Mouse (Mus musculus): Measurements from ENCODE around the gene Asb16.

The Asb16 gene

DNA sequence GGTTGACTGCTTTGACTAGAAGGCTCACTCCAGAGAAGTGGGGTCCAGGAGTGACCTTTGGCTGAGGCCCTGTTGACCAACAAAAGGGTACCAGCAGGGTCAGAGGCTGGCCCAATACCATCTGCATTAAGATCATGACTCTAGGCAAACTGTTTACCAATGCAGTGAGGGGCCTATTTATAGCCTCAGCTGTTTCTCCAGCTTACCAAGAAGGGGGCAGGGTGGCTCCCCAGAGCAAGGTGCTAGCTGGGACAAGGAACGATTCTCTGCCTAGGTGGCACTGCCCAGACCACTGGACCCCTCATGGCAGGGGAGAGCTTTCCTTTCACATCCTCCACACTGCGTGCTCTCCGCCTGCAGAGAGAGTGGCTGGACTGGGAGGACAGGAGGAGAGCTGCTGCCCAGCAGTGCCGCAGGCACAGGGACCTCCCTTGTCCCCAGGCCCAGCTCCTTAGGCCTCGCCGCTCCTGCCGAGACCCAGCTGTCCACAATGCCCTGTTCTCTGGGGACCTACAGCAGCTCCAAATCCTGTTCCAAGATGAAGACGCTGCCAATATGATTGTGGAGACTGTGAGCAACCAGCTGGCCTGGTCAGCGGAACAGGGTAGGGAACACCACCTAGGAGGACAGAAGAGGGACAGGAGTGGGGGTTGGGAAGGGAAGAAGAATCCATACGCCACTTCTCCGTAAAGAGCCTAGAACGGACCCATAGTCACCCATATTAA is at the start of gene Asb16:
Asb16 (plus strand) TSS at position 224 of the 725 bp plus-strand sequence.
- DNase-seq (ENCODE audit: low spot score in 2 of 2): no peak

DNA sequence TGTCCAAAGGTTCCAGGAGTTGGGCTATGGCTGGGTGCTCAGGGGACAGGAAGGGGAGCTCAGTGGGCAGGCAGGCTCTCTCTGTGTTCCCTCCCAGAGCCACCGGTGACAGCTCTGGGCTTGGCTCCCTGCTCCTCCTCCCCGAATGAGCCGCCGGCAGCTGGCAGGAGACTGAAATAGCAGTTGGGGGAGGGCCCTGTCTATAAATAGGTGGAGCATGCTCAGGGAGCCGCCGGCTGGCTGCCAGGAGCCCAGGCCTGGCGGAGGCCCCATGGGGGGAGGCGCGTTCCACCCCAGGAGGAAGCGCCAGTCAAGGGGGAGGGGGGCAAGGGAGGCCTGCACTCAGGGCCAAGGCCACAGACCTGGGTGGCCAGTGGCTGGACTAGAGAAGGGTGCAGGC is 49.8 kb upstream of the Asb16 start:
- peak; percentile 92 to 94 for DNase-seq (ENCODE audit: low spot score in 2 of 2)

DNA sequence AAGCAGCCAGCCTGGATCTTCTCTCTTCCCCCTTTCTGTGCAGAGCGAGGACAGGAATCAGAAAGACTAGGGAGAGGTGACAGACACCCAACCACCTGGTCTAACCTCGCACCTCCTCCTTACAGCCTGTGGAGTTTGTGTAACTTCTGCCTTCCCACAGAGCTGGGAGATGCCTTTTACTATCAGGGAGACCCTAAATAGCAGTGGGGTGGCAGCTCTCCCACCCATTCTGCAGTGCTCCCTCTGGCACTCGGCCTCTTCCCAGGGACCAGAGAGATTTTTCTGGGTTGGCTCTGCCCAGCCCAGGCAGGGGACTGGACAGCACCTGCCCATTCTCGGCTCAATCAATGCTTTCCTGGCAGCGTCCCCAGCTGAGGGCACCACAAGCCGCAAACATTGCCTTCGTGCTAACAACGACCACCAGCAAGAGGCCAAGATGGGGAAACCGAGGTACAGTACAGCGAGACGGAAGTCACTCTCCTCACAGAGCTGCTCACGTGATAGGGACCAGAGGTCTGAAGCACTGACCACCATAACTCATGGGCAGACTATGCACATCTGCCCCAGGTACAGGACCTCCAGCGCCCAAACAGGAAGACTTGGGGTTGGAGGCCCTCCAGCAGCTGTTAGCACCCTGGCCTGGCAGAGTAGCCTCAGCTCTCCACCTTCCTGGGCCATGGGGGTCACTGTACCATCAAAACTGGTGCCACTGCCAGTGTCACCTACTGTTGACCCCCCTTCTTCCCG is 49.1 kb upstream of the Asb16 start:
- no peak for DNase-seq (ENCODE audit: low spot score in 2 of 2)

DNA sequence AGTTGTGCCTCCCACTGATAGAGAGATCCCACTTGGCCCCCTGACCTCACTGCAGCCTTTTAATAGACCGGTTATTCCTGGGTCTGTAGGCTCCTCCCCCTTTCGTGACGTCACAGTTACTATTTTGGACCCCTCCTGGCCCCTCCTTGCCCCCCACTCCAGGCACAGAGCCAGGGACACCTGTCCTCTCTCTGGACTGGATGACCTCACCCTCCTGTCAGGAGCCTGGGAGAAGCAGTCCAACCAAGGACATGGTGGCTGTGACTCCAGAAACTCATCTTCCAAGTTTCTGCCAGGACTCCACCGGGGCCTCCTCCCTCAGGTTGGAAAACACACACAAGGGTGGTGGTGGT is 48.6 kb upstream of the Asb16 start:
- peak in 1 of 2 experiments; percentile 48 for DNase-seq (ENCODE audit: low spot score in 2 of 2)

DNA sequence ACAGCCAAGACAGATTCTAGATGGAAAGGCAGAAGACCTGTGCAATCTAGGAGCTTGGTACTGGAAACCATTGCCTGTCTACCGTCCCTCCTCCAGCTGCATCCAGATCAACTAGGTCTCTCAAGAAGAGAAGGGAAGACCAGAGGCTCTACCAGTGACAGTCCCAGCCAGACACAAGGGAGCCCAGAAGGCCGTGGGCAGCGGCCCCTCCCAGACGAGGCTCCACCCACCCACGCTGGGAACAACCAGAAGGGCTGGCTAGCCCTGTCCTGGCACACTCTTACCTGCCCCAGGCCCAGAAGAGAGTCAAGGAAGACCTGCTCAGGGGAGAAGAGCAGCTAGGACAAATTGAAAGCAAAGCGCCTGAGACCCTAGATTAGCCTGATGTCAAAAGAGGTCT is 48.1 kb upstream of the Asb16 start:
- DNase-seq (ENCODE audit: low spot score in 2 of 2): peak in 1 of 2 experiments; percentile 11

DNA sequence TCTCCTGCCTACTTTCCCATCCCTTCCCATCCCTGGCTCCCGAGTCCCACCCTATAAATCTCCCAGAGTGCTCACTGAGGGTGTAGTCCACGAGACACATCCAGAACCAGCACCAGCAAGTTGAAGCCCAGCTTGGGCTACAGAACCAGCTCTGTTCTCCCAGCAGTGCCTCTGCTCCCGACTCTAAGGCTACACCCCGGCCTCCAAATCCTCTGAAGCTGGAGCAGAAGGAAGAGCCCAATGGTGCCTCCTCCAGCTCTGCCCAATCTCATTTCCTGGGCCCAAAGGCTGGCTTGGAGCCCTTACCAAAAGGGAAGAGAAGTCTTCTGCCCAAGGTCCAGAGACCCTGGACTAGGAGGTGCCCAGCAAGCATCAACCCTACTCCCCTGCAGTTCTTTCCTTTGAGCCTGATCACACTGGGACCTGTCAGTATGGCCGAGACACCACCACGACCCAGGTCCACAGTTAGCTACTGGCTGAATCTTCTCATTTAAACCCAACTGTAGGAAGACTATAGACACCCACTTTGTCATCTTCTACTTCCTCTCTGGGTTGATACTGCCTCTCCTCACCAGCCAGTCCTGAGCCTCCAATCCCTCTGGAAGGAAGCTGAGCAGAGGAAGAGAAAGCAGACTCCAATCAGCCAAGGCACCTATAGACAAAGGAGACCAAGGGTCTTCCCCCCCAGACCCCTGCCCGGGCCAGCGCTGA is 47.1 kb upstream of the Asb16 start:
- peak; percentile 5 to 8 for DNase-seq (ENCODE audit: low spot score in 2 of 2)

DNA sequence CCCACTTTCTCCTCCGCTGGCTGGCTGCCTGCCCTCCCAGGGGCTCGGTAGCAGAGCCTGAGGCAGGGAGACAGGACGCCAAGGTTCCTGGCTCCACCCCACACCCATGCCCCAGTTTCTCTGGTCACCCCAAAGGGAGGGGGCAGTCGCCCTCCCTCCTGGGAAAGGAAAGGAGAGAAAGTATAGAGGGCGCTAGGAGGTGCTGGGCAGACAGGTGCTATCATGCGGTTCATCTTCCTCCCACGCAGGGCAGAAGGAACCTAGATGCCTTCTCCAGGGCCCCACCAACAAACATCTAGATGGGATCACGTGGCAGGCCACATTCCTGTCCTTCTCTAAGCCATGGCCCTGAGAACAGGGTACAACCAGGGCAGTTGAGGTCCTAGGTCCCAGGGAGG is 46.6 kb upstream of the Asb16 start:
- peak; percentile 17 to 27 for DNase-seq (ENCODE audit: low spot score in 2 of 2)

DNA sequence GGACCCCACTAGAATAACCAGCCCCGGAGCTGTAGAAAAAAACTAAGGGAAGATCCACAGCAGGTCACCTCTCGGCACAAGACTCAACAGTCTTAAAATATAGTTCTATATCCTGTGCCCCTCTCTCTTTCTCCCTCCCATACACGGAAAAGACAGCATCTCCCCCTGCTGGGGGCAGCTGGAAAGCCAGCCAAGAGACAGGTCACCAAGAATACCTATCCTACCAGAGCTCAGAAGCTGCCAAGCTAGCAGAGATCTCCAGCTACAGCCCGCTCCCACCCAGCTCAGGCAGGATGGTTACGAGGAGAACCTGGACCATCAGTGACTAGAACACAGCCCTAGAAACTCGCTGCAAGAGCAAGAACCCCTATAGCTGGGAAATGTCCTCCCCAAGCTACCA is 45.4 kb upstream of the Asb16 start:
- DNase-seq (ENCODE audit: low spot score in 2 of 2): peak in 1 of 2 experiments; percentile 32

DNA sequence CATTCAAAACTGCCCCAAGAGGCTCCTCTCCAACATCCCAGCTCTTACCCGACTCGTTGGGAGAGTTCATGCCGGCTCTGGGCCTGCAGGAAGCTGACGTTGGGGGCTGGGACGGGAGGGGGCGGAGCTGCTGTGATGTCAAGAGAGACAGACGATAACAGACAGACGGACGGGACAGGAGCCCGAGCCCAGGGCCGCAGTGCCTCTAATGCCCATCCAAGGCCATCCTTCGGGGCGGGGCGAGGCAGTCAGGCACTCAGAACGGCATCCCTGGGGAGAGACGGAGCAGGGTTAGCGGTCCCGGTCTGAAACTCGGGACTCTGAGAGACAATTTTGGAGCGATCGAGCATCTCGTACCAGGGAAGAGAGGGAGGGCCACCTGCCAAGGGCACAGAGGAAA is 43.9 kb upstream of the Asb16 start:
- peak; percentile 9 to 20 for DNase-seq (ENCODE audit: low spot score in 2 of 2)

DNA sequence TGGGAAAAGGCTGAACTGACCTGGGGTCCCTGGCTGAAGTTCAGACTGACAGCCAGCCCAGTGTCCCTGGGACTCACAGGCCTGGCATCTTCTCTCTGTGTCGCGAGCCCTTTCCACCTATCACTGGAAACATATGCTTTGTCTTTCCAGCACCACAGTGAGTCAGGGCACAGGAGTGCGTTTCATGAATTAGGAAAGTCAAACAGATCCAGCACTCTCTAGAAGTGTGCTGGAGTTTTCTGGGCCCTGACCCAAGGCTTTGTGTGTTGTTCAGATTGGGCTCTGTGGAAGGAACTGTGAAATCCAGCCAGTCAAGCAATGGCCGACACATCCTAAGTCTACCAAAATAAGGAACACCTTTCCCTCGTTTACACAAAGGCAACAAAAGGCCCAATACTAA is 43.3 kb upstream of the Asb16 start:
- no peak for DNase-seq (ENCODE audit: low spot score in 2 of 2)

DNA sequence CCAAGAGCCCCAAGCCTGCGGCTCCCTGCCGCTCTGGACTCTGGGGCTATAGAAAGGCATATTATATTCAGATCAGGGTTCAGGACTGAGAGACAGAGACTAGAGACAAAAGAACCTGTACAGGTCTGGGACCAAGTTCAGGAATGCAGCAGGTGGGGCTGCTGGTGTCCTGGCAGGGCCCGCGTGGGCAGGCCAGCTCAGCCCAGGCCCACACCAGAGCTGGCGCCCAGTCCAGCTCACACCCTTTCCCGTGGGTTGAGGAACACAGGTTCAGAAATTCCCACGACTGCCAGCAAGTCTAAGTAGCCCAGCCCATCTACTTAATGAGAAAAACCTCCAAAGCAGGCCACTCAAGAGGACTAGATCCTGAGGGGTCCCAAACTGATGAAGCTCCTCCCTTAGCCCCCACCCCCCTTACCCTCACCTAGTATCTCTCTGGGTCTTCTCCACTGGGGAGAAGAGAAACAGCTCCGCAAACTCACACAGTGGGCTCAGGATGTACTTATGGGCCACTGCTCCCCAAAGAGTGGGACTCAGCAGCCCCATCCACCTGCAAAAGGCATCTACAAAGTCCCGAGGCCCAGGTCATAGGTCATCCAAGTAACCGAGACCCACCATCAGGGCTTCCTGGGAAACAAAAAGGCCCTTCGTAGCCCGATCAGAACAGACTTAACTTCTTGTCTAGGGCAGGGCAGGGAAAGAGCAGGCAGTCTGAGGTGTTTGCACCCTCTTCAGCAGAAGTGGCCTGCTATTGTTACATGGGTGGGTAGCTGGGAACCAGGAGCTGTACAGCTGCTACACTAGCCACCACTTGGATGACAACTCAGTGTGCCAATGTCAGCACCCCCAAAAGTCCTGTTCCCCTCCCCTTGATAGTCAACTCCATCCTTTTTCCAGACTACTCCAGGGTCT is 42.2 kb upstream of the Asb16 start:
- DNase-seq (ENCODE audit: low spot score in 2 of 2): peak in 1 of 2 experiments; percentile 5

DNA sequence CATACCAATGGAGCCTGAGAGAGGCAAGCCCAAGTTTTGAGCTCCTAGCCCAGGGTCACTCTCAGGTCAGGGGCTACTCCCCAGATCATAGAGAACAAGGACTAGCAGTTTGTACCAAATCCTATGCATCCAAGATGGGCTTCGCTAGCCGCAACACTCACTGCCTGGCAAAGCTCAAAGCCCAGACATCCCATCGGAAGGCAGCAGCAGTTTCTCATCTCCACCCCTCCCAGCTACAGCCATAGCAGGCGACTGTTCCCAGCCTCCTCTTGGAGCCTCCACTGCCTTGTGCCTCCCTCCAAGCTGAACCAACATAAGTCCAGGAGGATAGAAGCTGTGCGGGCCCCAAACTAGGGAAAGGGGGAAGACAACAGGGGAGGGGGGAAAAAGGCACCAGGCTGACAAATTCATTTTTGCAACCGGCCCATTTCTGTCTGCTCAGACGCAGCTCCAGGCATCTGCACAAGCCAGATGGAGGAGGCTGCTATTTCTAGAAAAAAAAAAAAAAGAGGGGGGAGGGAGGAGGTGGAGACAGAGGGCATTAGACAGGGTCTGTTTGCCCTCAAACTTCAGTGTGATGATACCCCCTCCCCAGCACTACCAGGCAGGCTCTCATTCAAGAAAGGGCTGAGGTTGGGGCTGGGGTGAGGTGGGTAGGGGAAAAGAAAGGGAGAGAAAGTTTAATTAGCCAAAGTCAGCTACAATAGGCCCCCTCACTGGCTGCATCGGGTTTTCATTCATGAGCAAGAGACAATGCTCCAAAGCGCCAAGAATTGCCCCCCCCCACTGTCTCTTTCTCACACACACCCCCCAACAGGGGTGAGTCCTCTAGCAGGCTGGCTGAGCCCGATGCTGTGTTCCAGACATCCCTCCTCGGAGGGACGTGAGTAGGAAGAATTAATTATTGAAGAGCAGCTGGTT is 41.0 kb upstream of the Asb16 start:
- peak in 1 of 2 experiments; percentile 10 for DNase-seq (ENCODE audit: low spot score in 2 of 2)

DNA sequence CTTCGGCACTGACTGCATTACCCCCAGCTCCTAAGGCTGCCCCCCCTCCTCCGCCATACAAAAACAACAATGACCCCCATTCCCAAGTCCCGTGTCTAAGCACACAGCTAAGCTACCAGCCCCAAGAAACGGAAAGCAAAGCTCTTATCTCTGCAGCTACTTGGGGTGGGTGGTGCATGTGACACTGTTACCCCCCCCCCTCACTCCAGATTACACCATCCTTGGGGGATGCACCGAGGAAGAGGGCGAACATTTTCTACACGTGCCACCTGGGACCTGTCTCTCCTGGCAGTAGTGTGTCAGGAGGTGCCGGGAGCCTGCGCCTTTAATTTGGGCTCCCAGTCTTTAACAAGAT is 40.4 kb upstream of the Asb16 start:
- DNase-seq (ENCODE audit: low spot score in 2 of 2): peak in 1 of 2 experiments; percentile 7

DNA sequence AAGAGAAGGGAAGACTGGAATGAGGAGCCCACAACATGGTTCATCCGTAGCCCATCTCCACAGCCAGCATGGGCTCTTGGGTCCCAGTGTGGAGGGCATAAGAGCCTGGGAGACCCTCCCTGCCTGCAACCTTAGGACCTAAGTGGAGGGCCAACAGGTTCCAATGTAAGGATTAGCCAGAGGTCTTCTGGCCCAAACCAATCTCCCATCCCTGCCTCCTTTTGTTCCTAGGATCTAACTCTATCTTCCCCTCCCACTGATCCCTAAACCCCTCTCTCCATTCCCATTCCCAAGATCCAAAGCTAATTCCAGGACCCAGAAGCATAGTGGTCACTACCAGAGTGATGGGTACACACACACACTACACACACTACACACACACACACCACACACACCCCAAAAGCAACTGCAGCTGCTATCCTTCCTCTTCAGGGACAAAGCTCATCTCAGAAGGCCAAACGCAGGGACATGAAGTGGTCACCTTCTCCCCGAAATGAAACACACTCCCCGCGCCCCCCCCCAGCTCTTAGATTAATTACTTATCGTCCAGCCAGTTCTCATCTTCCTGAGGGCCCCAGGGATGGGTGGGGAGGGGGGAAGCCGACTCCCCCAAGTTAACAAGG is 39.8 kb upstream of the Asb16 start:
- DNase-seq (ENCODE audit: low spot score in 2 of 2): no peak

DNA sequence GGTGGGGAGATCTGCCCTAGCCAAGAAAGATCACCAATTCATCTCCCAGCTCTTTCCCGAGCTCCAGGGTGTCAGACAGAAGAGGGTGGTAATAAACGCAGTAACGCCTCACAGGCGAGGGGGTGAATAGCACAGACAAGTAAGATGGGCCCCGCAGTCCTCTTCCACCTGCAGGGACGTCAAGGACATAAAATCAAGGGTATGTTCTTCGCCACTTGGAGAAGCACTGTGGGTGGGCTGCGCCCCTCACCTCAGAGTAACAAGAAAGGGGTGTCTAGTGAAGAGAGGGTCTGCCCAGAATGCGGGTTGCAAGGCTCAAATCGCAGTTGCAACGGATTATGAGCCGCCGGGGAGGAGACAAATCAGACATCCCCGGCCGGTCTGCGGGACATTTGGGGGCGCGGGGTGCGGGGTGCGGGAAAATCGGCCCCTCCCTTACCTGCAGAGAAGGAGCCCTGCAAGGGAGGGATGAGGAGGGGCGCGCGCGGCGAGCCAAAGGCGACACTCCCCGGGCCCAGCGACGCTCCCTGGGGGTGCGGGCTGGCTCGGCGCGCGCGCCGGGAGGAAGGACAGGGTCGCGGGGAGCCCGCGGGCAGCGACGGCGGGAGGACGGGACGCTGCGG is 39.1 kb upstream of the Asb16 start:
- DNase-seq (ENCODE audit: low spot score in 2 of 2): peak in 1 of 2 experiments; percentile 33

DNA sequence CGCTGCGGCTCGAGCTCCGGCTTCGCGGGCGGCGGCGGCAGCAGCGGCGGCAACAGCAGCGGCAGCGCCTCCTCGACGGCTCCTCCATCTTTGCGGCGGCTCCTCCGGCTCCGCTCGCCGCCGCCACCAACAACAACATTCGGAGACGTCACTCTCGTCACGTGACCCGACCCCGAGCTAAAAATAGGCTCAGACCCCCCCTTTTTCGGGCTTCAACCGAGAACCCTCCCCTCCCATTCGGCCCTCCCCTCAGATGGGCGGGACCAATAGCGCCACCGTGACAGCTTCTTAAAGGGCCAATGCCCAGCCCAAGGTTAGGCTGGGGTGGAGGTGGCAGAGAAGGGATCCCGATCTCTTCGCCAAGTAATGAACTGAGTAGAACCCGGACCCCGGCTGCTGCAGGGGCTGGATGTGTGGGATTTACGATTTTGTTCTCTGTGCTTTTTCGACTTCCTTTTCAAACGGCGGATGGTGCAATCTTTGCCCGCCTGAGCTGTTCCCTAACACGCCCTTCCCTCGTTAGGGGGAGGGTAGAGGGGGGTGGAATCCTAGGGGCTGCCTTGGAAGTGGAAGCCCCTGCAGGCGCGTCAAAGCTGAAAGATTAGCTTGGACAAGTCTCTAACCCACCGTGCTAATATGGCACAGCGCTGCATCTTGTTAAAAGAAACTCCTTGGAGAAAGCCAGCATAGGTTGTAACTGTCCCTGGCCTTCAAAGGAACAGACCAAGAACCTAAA is 38.4 kb upstream of the Asb16 start, which contains the start of gene Hdac5:
Hdac5 (minus strand) TSS at position 161 of the 736 bp plus-strand sequence.
- DNase-seq (ENCODE audit: low spot score in 2 of 2): peak; percentile 96

DNA sequence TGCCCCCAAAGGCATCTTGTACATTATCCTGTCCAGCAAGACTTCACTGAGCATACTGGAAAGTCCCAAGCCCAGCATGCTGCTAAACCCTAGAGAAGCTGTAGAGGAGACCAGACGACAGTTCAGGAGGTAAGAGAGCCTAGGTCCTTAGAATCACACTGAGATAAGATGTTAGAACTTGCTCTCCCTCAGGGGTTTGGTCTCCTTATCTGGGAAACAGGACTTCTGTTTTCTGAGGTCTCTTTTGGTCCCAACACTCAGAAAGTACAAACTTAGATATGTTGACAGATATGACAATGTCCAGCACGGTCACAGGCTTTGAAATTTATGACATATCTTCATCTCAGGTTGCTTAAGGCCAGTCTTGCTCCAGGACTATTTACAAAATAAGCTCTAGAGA is 32.5 kb upstream of the Asb16 start:
- no peak for DNase-seq (ENCODE audit: low spot score in 2 of 2)

DNA sequence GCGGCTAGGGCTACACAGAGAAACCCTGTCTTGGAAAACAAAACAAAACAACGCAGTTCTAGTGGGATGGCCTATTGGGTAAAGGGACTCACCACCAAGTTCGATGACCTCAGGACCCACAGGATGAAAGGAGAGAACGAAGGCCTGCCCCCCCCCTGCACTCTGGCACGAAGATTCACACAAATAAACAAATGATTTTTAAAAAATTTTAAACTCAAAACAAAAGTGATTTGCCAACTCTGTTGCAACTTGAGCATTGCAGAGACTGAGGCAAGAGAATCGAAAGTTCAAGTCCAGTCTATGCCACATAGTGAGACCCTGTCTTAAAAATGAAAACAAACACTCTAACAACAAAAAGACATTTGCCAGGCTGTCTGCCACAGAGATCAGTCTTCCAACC is 27.9 kb upstream of the Asb16 start:
- DNase-seq (ENCODE audit: low spot score in 2 of 2): no peak

DNA sequence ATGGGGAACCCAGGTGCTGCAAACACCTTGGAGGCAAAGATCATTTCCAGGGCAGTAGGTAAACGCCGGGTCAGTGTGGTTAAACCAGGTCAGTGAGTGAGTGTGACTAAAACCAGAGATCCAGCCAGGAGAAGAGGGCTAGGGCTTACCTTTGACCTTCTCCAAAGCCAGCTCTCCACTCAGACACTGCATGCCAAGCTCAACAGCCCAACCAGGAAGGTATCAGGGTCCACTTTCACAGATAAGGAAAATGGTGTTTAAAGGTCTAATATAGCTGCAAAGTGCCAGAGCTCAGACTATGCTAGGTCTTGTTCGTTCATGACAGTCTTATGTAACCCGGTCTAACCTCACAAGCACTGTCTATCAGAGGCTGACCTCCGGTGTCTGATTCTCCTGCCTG is 27.3 kb upstream of the Asb16 start:
- no peak for DNase-seq (ENCODE audit: low spot score in 2 of 2)
